Comparison of ENCODE assay signal across 8 mouse cellular contexts in genomic region chr3:52400284-52401161, GRCm38 (mm10).
DNase-seq lines count a peak whose midpoint lies in the region; ATAC-seq and TF ChIP-seq lines count a peak whose summit lies in the region.
"Had no signal": no experiment of that assay in that cellular context is flagged by ENCODE, and none has a peak within 500 bp of the region (broad histone marks: within the 10 kb centered on the region; RNA-seq: fewer than 3 reads in every experiment).

No protein-coding gene starts in this region.

- peak overlapping the region; percentile 31 for H3K27ac ChIP-seq in spleen, adult 2 months (ENCODE audit: insufficient read depth, low read length)
- peak overlapping the region; percentile 55 for H3K27ac ChIP-seq in heart, embryonic 15.5 days
- peak overlapping the region; percentile 69; the same call in 1 of the 2 replicates for H3K27ac ChIP-seq in limb, embryonic 12.5 days
- H3K27ac ChIP-seq in stomach, embryonic 15.5 days: peak overlapping the region; percentile 17; the same call in 1 of the 2 replicates

- TF ChIP-seq CTCF in spleen, adult 2 months (IDR thresholded peaks at IDR 0.05; ENCODE audit: extremely low read depth, insufficient read depth, insufficient read length, insufficient replicate concordance): no peak

- H3K36me3 ChIP-seq in spleen, adult 2 months (ENCODE audit: control insufficient read depth, insufficient read depth, low read length): no peaks in the 10 kb centered on the region
- H3K36me3 ChIP-seq in heart, embryonic 15.5 days: no peaks in the 10 kb centered on the region
- H3K36me3 ChIP-seq in limb, embryonic 12.5 days: no peaks in the 10 kb centered on the region
- H3K36me3 ChIP-seq in stomach, embryonic 15.5 days: no peaks in the 10 kb centered on the region

- H3K27me3 ChIP-seq in spleen, adult 2 months (ENCODE audit: control insufficient read depth, insufficient read depth, low read length): no peaks in the 10 kb centered on the region
- H3K27me3 ChIP-seq in heart, embryonic 15.5 days: no peaks in the 10 kb centered on the region
- H3K27me3 ChIP-seq in limb, embryonic 12.5 days: peaks cover 19% of the 10 kb centered on the region
- H3K27me3 ChIP-seq in stomach, embryonic 15.5 days (replicated peaks): no peaks in the 10 kb centered on the region

- 6% methylated on average over 19 of the region's 19 CpGs for WGBS in spleen, adult 2 months
- 18% methylated on average over 19 of the region's 19 CpGs for WGBS in heart, embryonic 15.5 days
- 8% methylated on average over 19 of the region's 19 CpGs for WGBS in limb, embryonic 12.5 days
- WGBS in stomach, embryonic 15.5 days: 24% methylated on average over 19 of the region's 19 CpGs

- 0 out of 2 replicates have a peak overlapping the region, but pooled peaks have one; percentile 55 for H3K9ac ChIP-seq in heart, embryonic 15.5 days
- no peak overlapping the region for H3K9ac ChIP-seq in limb, embryonic 12.5 days (replicated peaks)
- H3K9ac ChIP-seq in stomach, embryonic 15.5 days: no peak overlapping the region

- peak in 1 of 2 experiments; percentile 50 for DNase-seq in spleen, adult 2 months (ENCODE audit: low read depth in 1 of 2, low spot score in 2 of 2)
- DNase-seq in spleen, postnatal 4 days (ENCODE audit: low spot score in 2 of 2): no peak
- DNase-seq in adrenal gland, adult 18-20 months (ENCODE audit: low spot score in 2 of 2): no peak
- DNase-seq in layer of hippocampus, adult 9-11 months: no peak

- no peak for ATAC-seq in heart, embryonic 15.5 days (replicated peaks; ENCODE audit: insufficient number of reproducible peaks, insufficient read depth, low FRiP score, low read depth)
- ATAC-seq in limb, embryonic 12.5 days (ENCODE audit: insufficient number of reproducible peaks, insufficient read depth, low FRiP score, low TSS enrichment, low read depth): no peak
- ATAC-seq in stomach, embryonic 15.5 days (ENCODE audit: insufficient read depth, low FRiP score, low read depth): no peak

- peaks cover 38% of the 10 kb centered on the region; the same call in 1 of the 2 replicates for H3K4me1 ChIP-seq in spleen, adult 2 months (ENCODE audit: control insufficient read depth, insufficient read depth, insufficient read length)
- H3K4me1 ChIP-seq in heart, embryonic 15.5 days (replicated peaks): peaks cover 24% of the 10 kb centered on the region
- H3K4me1 ChIP-seq in limb, embryonic 12.5 days (replicated peaks): peaks cover 39% of the 10 kb centered on the region
- peaks cover 14% of the 10 kb centered on the region for H3K4me1 ChIP-seq in stomach, embryonic 15.5 days

- H3K4me3 ChIP-seq in spleen, adult 2 months (ENCODE audit: extremely low read depth, insufficient read depth, insufficient read length): no peak overlapping the region
- H3K4me3 ChIP-seq in heart, embryonic 15.5 days: peak overlapping the region; percentile 37
- H3K4me3 ChIP-seq in limb, embryonic 12.5 days (replicated peaks): peak overlapping the region; percentile 31
- peak overlapping the region; percentile 23; the same call in 1 of the 2 replicates for H3K4me3 ChIP-seq in stomach, embryonic 15.5 days (replicated peaks)
- H3K4me3 ChIP-seq: erythroblast, embryonic 14.5 days had no signal

- H3K4me2 ChIP-seq in heart, embryonic 15.5 days: peak overlapping the region; percentile 75
- H3K4me2 ChIP-seq in limb, embryonic 12.5 days: peak overlapping the region; percentile 67
- peak overlapping the region; percentile 59 for H3K4me2 ChIP-seq in stomach, embryonic 15.5 days

- no peaks in the 10 kb centered on the region for H3K9me3 ChIP-seq in heart, embryonic 15.5 days (replicated peaks)
- H3K9me3 ChIP-seq in limb, embryonic 12.5 days: no peaks in the 10 kb centered on the region
- no peaks in the 10 kb centered on the region for H3K9me3 ChIP-seq in stomach, embryonic 15.5 days

- TF ChIP-seq POLR2A in spleen, adult 2 months (IDR thresholded peaks at IDR 0.05; ENCODE audit: low read depth, low read length): no peak

Comparison
In these comparisons a context has a peak if more than half of its experiments do, and no peak if none do; other contexts are left out.
1. H3K27ac ChIP-seq: peak in every context shown above with its lines; median percentile 69 in limb, embryonic 12.5 days; 55 in heart, embryonic 15.5 days; 31 in spleen, adult 2 months; 17 in stomach, embryonic 15.5 days.